Comparison of ENCODE assay signal across 16 mouse cellular contexts in the genomic region with DNA sequence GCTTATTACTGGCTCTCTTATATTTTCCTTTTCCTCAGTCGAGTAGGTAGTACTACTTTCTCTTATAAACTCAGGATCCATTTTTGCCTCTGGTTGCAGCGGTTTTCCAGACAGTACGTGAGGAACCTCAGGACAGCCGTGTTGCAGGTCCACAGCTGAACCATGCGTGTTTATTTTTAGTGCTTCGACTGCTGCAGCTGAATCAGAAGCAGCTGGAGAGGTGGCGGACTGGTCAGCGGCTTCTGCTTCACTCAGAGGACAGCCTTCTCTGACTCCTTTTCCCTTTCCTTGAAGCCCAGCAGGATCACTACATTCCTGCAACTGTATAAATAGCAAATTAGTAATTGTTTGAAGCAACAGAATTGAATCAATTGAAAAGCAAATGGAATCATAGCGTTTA. TPM values are rescaled to one million over a fixed set of nuclear protein-coding genes. Genes with fewer than 3 reads are reported as not detected.
"Had no signal": no experiment of that assay in that cellular context is flagged by ENCODE, and none has a peak within 500 bp of the region (broad histone marks: within the 10 kb centered on the region; RNA-seq: fewer than 3 reads in every experiment).

No protein-coding gene starts in this region.

- H3K9ac ChIP-seq: kidney, embryonic 15.5 days; limb, embryonic 12.5 days; limb, embryonic 15.5 days; liver, embryonic 14.5 days; liver, postnatal 0 days; lung, embryonic 14.5 days; midbrain, embryonic 13.5 days had no signal

- H3K9me3 ChIP-seq: kidney, embryonic 15.5 days; limb, embryonic 12.5 days; limb, embryonic 15.5 days; midbrain, embryonic 13.5 days had no signal

- H3K4me2 ChIP-seq: kidney, embryonic 15.5 days; limb, embryonic 12.5 days; limb, embryonic 15.5 days; liver, embryonic 11.5 days; lung, embryonic 14.5 days; midbrain, embryonic 13.5 days had no signal

- H3K4me3 ChIP-seq: kidney, embryonic 15.5 days; left cerebral cortex, adult 2 months; limb, embryonic 12.5 days; limb, embryonic 15.5 days; midbrain, embryonic 13.5 days had no signal

- ATAC-seq: lung, postnatal 0 days; midbrain, embryonic 13.5 days had no signal

- DNase-seq: kidney, postnatal 10 days; layer of hippocampus, postnatal 36 days; liver, postnatal 0 days; thymus, adult 18-20 months had no signal

- H3K27me3 ChIP-seq: kidney, embryonic 15.5 days; limb, embryonic 12.5 days; limb, embryonic 15.5 days; midbrain, embryonic 13.5 days had no signal

- H3K27ac ChIP-seq: kidney, embryonic 15.5 days; left cerebral cortex, adult 2 months; limb, embryonic 12.5 days; limb, embryonic 15.5 days; liver, embryonic 14.5 days; macrophage; midbrain, embryonic 13.5 days had no signal

RNA-seq across cellular contexts. Expression of gene Gm49383, which starts 6.8 kb away (rescaled TPM):
- polyA plus RNA-seq: testis, adult 2 months had no signal

RNA-seq across cellular contexts. Expression of gene Gm49384, which starts 14.0 kb away (rescaled TPM):
- polyA plus RNA-seq: small intestine, adult 2 months had no signal
